Mouse (Mus musculus) layer of hippocampus, postnatal 25 days (tissue): ENCODE data around the gene Zfp799. TPM values are rescaled to one million over a fixed set of nuclear protein-coding genes. Genes with fewer than 3 reads are reported as not detected.
"Not testable (repeated sequence)": the region's sequence is repeated elsewhere in the genome, so short reads cannot be mapped to it uniquely, and the experiment has no call there.

Experiments used
- DNase-seq, 2 experiments: peaks; one replicate each; pipeline ENCODE4 v3.0.0; 2022; ENCODE audit warnings: mixed read lengths in 2 of 2, low spot score in 1 of 2; ENCODE audit errors: extremely low spot score in 1 of 2
- total RNA-seq, 2 experiments: library from RNA; stranded (reverse); gene quantifications; 2 replicates each; pipeline ENCODE4 v1.2.3; 2021

Gene Zfp799
- total RNA-seq: 10 to 100 TPM; 29.0 to 29.2 TPM

GRCm38 (mm10) chr17:32829540-32830417 lies at the start of gene Zfp799:
Gene Zfp799, minus strand, starts transcription at chr17:32830261.
- peak; percentile 57 to 61 for DNase-seq

DNA sequence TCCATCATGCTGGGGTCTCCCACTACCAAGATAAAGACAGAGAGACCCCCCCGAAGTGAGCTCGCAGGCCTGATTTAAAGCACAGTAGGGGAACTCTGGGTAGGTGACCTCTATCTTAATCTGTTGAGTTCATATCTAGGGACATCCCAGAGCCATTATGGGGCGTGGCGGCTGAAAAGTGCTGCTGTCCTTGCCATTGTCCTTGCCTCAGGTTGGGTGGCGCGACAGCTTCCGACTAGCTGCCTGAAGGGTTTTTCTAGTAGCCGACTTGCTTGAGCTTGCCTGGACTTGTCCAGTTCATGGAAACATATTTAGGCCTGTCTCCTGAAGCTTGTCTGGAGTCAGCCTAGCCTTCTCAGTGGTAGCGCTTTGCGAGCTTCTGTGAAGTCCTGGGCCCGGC lies 48.7 kb upstream of the Zfp799 start:
- DNase-seq: no peak

DNA sequence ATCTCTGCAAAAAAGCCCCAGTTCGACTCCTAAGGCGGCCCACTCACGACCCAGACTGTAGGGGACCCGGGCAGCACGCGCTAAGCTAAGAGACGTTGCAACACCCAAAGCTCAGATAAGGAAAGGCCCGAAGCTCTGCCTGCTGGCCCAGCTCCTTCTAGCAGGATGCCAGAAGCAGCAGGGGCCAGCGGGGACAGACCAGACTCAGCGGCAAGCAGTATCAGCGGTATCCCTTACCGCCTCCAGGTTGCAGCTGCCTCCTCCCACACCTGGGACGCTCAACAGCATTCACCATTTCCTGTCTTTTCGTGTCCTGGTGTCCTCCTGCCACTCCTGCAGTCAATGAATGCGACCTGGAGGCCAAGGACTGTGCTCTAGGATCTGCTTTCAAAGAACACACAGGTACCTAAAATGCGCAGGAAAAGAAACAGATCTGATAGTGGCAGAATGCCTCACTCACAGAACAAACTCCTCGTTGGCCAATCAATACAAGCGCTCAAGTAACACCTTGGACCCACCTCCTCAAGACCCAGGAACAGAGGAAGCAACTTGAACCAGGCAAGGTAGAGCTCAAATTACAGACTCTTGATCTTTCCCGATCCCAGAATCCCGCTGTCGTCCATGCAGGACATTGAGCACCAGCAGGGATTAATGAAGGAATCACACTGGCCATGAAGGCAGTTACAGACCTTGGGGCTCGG lies 47.6 kb upstream of the Zfp799 start:
- DNase-seq: no peak

DNA sequence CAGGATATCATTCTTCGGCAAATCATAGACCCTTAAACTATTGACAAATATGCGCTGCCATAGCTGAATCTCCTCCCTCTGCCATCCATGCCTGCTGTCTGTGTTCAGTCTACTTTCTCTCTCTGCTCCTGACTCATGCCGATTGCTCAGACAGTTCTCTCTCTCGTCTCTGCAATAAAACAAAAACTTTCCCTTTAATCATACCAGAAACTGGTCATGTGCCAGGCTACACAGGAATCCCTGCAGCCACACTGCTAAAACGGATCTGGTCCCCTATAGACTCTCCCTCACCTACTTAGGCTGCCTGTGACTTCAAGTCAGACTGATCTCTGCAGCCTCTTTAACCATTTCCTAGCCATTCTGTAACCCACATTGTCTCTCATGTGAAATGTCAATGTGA lies 42.6 kb upstream of the Zfp799 start:
- no peak for DNase-seq

DNA sequence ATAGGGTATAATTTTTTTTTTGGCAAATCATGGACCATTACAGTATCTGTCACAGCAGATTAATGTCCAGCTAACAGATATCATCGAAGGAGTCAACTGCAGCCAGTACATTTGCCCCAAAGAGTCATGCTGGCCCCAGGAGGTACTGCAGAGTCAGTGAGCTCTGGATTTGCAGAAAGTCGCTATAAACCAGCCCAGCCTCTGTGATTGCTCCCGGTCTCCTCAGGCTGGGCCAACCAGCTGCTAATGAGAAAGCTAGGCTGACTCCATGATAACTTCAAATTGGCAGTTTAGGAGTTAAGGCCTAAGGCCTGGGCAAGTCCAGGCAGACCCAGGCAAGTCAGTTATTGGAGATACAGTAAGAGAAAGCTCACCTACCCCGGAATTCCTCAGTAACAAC lies 42.0 kb upstream of the Zfp799 start:
- DNase-seq: no peak

- DNase-seq: no peak
Measured at GRCm38 (mm10) chr17:32871483-32871882, 41.4 kb upstream of the Zfp799 start.

- DNase-seq: not testable (repeated sequence)
Measured at GRCm38 (mm10) chr17:32867266-32867665, 37.2 kb upstream of the Zfp799 start.

DNA sequence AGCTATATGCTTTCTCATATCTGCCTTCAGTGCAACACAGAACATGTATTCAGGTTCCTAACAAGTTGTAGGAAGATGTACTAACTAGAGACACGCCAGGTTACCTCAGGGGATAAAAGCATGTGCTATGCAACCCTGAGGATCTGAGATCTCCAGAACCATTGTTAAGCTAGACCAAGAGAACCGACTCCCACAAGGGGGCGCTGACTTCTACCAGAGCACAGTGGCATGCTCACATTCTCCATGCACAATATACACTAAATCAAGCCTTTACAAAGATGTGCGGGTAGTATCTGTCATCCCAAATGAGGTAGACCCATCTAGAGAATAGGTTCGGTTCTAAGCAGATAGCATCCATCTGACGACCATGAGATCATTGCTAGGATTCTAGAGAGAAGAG lies 26.7 kb upstream of the Zfp799 start:
- DNase-seq: not testable (repeated sequence)

GRCm38 (mm10) chr17:32851581-32851980 lies 21.5 kb upstream of the Zfp799 start:
- no peak for DNase-seq

DNA sequence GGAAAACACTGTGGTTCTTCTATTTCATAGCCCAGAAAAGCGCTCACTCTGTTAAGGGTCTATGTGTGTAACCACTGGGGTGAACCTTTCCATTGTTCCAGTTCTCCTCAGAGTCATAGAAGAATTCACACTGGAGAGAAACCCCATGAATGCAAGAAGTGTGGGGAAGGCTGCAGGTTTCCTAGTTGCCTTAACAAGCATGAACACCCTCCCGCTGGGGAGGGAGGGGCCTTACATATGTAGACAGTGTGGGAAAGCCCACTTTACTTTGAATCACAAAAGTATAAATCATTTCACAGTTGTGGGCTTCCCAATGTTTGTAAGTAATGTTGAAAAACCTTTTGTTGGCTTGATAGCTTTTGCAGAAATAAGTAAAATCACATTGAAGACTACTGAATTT lies 11.3 kb upstream of the Zfp799 start:
- DNase-seq: no peak

DNA sequence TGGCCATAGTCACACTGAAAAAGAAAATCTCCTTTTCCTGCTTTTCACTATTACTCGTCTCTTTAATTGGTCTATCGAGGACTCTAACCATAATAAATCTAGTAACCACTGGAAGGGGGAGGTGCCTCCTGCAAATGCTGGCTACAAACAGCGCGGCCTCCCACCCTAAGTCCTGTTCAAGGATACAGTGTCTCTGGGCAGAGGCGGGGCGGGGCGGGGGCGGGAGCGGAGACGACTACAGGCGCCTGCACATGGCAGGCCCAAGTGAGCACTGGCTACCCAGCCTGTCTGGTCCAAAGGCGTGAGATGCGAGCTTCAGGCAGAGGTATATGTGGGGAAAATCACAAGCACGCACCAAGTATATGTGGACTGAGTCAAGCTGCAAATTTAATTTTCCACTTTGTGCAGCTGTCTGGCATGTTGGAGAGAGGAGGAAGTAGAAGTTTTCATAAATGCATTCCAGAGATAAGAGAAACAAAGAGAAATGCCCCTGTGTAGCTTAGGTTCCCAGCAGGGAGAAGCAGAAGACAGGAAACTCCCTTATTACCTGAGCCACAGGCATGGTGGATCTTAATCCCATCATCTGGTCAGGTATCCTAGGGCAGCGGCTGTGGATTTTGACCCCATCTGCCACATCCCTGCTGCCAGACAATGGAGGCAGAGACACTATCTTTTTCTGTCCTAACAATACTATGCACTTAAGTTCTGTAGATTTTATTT lies 9.2 kb upstream of the Zfp799 start:
- DNase-seq: no peak

DNA sequence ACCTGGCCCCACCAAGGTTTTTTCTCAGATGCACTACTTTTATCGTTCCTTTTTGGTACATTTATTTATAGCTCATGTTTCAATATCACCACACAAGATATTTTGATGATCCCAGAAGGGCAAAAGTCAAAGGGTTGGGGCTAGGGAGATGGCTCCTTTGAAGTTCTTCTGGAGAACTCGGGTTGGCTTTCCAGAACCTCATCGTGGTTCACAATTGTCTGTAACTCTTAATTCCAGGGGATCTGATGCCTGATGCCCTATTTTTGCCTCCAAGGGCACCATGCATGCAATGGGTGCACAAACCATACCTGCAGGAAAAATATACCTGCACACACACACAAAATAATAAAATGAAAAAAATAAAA lies 339 bp upstream of the Zfp799 start:
- no peak for DNase-seq

GRCm38 (mm10) chr17:32816074-32816784 lies 13.8 kb downstream of the Zfp799 start:
- no peak for DNase-seq

GRCm38 (mm10) chr17:32814136-32814535 lies 15.9 kb downstream of the Zfp799 start:
- no peak for DNase-seq

DNA sequence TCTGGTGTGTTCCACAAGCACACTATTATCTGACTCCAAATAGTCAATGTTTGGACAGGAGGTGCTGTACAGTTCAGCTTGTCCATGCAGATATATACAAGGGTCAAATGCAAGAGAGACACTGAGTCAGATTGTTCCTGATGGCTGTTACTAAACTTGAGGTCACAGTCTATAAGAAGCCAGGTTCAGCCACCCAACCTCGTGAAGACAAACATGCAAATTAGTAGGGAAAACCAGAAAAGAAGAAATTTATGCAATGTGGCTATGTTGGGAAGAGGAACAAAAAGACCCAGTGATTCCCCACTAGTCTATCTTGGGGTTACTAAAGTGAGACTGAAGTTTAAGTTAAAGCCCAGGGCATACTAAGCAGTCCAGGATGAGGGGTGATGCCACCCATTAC lies 19.4 kb downstream of the Zfp799 start:
- DNase-seq: no peak

DNA sequence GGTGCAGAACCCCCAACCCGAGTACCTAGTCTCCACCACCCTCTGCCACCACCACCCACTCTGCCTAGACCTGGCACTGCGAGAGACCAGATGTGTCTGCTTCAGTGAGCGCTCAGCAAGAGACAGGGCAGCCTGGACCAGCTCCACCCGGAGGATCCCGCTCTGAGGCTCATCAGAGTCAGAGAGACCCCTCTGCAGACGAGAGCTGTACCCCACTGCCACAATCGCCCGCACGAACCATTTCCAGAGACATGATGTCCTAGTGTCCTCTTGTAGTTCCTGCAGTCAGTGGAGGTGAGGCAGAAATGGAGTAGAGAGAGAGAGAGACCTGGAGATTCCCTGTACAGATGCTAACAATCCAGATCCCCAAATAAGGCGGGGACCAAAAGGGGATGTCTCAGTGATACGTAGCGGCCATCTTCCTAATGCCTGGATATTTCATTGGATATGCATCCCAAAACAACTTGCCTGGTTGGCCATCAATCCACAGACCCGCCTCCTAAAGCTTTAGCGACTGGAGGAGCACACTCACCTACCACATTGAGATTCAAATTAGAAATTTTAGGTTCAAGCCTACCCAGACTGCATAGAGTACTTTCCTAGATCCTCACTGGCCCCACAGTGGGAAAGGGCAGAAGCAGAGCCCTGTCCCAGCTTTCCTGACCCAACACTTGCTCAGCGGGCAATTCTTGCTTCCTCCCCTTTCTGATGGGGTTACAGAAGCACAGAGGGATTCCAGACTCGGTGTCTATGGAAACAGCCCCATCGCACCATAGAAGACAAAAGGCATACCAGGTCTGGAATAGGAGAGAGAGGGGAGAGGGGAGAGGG lies 20.3 kb downstream of the Zfp799 start, which contains the start of gene Zfp811:
Gene Zfp811, minus strand, starts transcription at position 388 of the 831 bp plus-strand sequence.
- DNase-seq: peak; percentile 28 to 40

- no peak for DNase-seq
Measured at GRCm38 (mm10) chr17:32808921-32809320, 21.1 kb downstream of the Zfp799 start.

DNA sequence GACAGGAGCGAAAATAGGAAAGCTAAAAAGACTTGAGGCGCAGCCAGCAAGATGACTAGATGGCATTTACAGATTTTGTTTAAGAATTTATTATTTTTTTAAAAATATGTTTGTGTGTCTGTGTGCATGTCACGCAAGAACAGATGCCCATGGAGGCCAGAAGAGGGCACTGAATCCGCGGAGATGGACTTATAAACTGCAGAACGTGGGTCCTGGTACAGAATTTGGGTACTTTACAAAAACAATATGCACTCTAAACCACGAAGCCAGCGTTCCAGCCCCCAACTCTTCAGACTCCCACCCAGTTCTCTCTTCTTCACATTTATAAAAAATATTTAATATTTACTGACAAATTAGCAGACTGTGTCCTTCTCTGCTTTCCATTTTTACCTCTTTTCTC lies 40.8 kb downstream of the Zfp799 start:
- DNase-seq: no peak

GRCm38 (mm10) chr17:32788576-32788975 lies 41.5 kb downstream of the Zfp799 start:
- no peak for DNase-seq
